Mouse (Mus musculus): ENCODE results near the gene Actn4.

Actn4 gene

DNA sequence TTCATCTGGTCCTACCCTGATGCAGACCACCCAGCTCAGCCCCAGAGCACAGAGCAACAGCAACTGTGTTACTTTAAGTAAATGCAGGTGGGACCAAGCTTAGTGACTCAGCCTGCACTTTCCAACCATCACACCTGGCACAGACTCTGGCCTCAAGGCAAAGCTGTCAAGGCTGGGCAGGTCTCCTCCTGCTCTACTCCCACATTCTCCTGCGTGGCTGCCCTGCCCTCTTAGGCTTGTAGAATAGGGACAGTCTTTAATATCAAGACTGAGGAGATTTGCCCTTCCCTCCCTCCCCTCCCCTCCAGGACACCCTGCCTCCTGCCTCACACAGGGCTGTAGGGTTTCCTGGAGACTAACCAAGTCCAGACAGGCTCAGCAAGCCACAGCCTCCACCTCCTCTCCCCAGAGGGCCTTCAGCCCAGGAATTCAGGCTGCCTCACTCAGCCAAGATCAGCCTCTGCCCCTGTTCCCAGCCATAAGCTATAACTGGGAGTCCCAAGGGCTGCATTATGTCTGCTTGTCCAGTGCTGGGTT lies 112.4 kb downstream of the Actn4 start:
- WGBS, result 42% methylated on average over 1 of the region's 1 CpGs

DNA sequence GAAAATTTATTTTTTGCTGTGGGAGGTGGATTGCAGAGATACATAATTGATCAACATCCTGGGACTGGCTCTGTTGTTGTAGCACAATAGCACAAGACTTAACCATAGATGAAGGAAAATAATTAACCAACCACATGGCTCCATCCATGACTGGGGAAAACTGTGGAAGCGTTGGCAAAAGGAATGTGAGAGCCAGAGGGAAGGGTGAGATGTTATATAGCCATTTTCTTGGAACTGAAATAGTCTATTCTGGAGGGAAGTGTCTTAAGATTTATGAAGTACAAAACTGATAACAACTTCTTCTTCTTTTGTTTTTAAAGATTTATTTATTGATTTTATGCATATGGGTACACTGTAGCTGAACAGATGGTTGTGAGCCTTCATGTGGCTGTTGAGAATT lies 114.9 kb downstream of the Actn4 start:
- WGBS, result 70% methylated on average over 1 of the region's 1 CpGs

Data from cerebral cortex, adult 2 months (tissue).